Mouse (Mus musculus): ENCODE results near the gene Tfap4. TPM values are rescaled to one million over a fixed set of nuclear protein-coding genes. Genes with fewer than 3 reads are reported as not detected.

The Tfap4 gene
- polyA plus RNA-seq, 2 experiments = 19.6 to 29.9 TPM

DNA sequence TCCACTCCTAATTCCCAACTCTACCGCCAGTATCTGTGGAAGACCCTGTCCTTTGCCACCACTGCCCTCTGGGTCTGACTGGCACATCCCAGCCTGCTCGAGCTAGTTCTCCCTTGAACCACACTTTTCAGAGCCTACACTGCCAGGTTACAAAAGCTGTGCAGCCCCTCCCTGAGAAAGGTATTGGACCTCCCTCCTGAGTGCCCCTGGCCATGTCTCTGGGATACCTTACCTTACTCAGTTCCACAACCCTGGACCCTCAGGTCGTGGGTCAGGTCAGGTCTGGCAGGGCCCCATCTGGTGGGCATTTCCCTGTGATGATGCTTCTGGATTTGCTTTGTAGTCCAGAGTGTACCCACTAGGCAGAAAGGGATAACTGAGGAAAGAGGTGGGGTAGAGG, 40.0 kb upstream of the Tfap4 start:
- WGBS = 79% methylated on average over 3 of the region's 3 CpGs
- no peak overlapping the region for H3K27ac ChIP-seq (replicated peaks; ENCODE audit: low read depth, low read length)

DNA sequence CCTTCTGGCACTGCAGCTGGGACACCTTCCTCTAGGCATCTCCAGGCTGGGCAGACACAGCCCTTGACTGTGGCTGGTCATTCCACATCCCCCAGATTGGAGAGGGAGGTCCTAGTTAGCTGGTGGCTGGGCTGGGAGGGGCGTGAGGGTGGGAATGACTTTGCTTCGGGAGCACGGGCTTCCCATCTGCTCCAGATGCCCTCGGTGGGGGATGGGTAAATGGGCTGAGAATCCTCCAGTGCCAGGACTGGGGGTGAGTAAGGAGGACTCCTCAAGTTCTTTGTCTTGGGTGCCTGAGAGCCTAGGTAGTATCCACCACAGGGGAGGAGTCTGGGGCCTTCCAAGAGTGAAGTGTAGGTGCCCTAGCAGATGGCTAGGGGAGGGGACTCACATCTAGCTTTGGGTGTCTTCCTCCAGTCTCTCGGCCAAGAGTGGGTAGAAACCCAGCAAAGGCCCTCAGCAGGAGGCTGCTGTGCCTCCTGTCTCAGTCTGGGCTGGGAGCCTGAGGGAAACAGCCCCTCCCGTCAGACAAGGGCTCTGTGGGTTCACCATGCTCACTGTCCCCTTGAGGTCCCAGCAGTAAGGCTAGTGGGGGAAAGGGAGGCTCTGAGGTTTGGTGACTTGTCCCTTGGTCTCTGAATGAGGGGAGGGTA, 39.4 kb upstream of the Tfap4 start:
- Histone ChIP-seq H3K4me1 (ENCODE audit: control insufficient read depth, insufficient read depth, low read length) (peaks cover 69% of the 10 kb centered on the region), H3K9me3 (ENCODE audit: control insufficient read depth, low read length) (no peaks in the 10 kb centered on the region), H3K36me3 (ENCODE audit: control insufficient read depth, insufficient read depth, low read length) (0 out of 2 replicates have a peak, but pooled peaks cover 2% of the 10 kb centered on the region), H3K27ac (replicated peaks; ENCODE audit: low read depth, low read length) (0 out of 2 replicates have a peak overlapping the region, but pooled peaks have one; percentile 13), H3K4me3 (replicated peaks; ENCODE audit: low read length) (no peak overlapping the region), H3K27me3 (ENCODE audit: control insufficient read depth, insufficient read depth, low read length) (no peaks in the 10 kb centered on the region), H3K4me2 (replicated peaks; ENCODE audit: low read depth, low read length, severe bottlenecking) (peak overlapping the region; percentile 95), H3K9ac (ENCODE audit: low read depth, low read length, severe bottlenecking) (peak overlapping the region; percentile 31; the same call in 1 of the 2 replicates)
- no peak for TF ChIP-seq POLR2A (IDR thresholded peaks at IDR 0.05; ENCODE audit: borderline replicate concordance, extremely low read depth, insufficient read depth, insufficient read length)
- 27% methylated on average over 6 of the region's 6 CpGs for WGBS
- ATAC-seq (ENCODE audit: low FRiP score, low read depth) = no peak
- no peak for DNase-seq (ENCODE audit: low spot score)

More for the DNA sequence above, 40.0 kb upstream of the Tfap4 start:
- H3K4me3 ChIP-seq (replicated peaks; ENCODE audit: low read length) = no peak overlapping the region
- no peak for TF ChIP-seq POLR2A (IDR thresholded peaks at IDR 0.05; ENCODE audit: borderline replicate concordance, extremely low read depth, insufficient read depth, insufficient read length)
- no peak overlapping the region; the same call in 1 of the 2 replicates for H3K9ac ChIP-seq (ENCODE audit: low read depth, low read length, severe bottlenecking)
- DNase-seq (ENCODE audit: low spot score) (no peak), ATAC-seq (ENCODE audit: low FRiP score, low read depth) (no peak)
- peaks cover 75% of the 10 kb centered on the region for H3K4me1 ChIP-seq (ENCODE audit: control insufficient read depth, insufficient read depth, low read length)
- H3K9me3 ChIP-seq (ENCODE audit: control insufficient read depth, low read length) = no peaks in the 10 kb centered on the region
- 0 out of 2 replicates have a peak, but pooled peaks cover 2% of the 10 kb centered on the region for H3K36me3 ChIP-seq (ENCODE audit: control insufficient read depth, insufficient read depth, low read length)
- no peak overlapping the region for H3K4me2 ChIP-seq (replicated peaks; ENCODE audit: low read depth, low read length, severe bottlenecking)
- H3K27me3 ChIP-seq (ENCODE audit: control insufficient read depth, insufficient read depth, low read length) = no peaks in the 10 kb centered on the region

DNA sequence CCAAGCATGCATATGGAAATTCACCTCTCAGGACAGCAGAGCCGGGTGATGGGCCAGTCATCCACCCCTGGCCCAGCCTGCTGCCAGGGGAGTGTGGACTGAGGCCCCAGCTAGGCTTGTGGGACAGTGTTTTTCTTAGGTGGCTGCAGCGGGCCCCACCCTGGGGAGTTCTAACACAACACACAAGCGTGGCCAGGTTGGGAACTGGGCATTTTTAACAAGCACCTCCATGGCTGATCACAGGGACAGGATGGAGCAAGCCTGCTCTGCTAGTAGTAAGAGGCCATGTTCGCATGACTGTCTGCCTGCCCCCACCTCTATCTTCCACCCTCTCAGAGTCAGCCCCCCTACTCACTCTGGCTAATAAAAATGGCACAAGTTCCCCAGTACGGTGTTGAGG, 38.4 kb upstream of the Tfap4 start:
- ATAC-seq (ENCODE audit: low FRiP score, low read depth) (no peak), DNase-seq (ENCODE audit: low spot score) (no peak)
- peak overlapping the region; percentile 95; the same call in 1 of the 2 replicates for H3K4me2 ChIP-seq (replicated peaks; ENCODE audit: low read depth, low read length, severe bottlenecking)
- no peak for TF ChIP-seq POLR2A (IDR thresholded peaks at IDR 0.05; ENCODE audit: borderline replicate concordance, extremely low read depth, insufficient read depth, insufficient read length)
- peak overlapping the region; percentile 90 for H3K4me3 ChIP-seq (replicated peaks; ENCODE audit: low read length)
- WGBS = 33% methylated on average over 5 of the region's 5 CpGs
- no peaks in the 10 kb centered on the region for H3K9me3 ChIP-seq (ENCODE audit: control insufficient read depth, low read length)
- no peaks in the 10 kb centered on the region for H3K27me3 ChIP-seq (ENCODE audit: control insufficient read depth, insufficient read depth, low read length)
- 0 out of 2 replicates have a peak overlapping the region, but pooled peaks have one; percentile 21 for H3K9ac ChIP-seq (ENCODE audit: low read depth, low read length, severe bottlenecking)
- H3K27ac ChIP-seq (replicated peaks; ENCODE audit: low read depth, low read length) = no peak overlapping the region
- 0 out of 2 replicates have a peak, but pooled peaks cover 2% of the 10 kb centered on the region for H3K36me3 ChIP-seq (ENCODE audit: control insufficient read depth, insufficient read depth, low read length)
- H3K4me1 ChIP-seq (ENCODE audit: control insufficient read depth, insufficient read depth, low read length) = peaks cover 66% of the 10 kb centered on the region

DNA sequence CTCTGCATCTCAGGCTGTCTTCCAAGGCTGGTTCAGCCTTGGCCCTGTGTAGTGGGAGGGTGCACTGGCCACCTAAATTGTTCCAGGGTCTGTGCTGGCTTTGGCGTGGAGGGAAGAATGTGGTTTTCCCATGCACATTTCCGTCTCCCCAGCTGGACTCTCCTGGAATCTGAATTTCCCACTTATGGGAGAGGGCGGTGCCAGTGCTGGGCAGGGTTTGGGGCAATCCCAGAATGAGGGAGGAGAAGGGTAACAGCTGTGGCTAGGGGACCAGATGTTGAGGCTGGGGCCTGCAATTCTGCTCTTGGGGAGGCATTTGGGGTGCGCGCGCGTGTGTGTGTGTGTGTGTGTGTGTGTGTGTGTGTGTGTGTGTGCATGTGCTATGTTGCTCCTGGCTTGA, 37.6 kb upstream of the Tfap4 start:
- Histone ChIP-seq H3K9ac (ENCODE audit: low read depth, low read length, severe bottlenecking) (no peak overlapping the region), H3K36me3 (ENCODE audit: control insufficient read depth, insufficient read depth, low read length) (0 out of 2 replicates have a peak, but pooled peaks cover 2% of the 10 kb centered on the region), H3K4me1 (ENCODE audit: control insufficient read depth, insufficient read depth, low read length) (peaks cover 66% of the 10 kb centered on the region), H3K9me3 (ENCODE audit: control insufficient read depth, low read length) (no peaks in the 10 kb centered on the region), H3K4me2 (replicated peaks; ENCODE audit: low read depth, low read length, severe bottlenecking) (peak overlapping the region; percentile 95), H3K27me3 (ENCODE audit: control insufficient read depth, insufficient read depth, low read length) (no peaks in the 10 kb centered on the region), H3K27ac (replicated peaks; ENCODE audit: low read depth, low read length) (peak overlapping the region; percentile 50; the same call in 1 of the 2 replicates), H3K4me3 (replicated peaks; ENCODE audit: low read length) (peak overlapping the region; percentile 90)
- ATAC-seq (ENCODE audit: low FRiP score, low read depth) = no peak
- WGBS = 44% methylated on average over 3 of the region's 7 CpGs
- TF ChIP-seq POLR2A (IDR thresholded peaks at IDR 0.05; ENCODE audit: borderline replicate concordance, extremely low read depth, insufficient read depth, insufficient read length) = no peak
- peak; percentile 44 for DNase-seq (ENCODE audit: low spot score)

DNA sequence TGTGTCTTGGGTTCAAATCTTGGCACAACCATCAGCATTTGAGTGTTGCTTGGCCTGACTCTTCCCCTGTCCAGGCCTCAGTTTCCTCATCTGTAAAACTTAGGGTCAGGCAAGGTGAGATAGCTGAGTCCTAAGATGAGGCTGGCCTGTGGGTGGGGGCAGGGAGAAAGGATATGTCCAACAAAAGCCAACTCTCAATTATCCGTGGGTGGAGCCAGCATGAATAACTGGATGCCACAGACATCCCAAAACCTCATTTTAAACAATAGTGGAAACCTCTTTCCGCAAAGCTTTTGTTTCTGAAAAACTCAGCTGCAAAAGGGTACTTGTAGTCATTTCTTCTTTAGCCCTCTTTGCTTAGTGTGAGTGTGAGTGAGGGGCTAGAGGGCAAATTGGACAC, 37.2 kb upstream of the Tfap4 start:
- 0 out of 2 replicates have a peak overlapping the region, but pooled peaks have one; percentile 96 for H3K9ac ChIP-seq (ENCODE audit: low read depth, low read length, severe bottlenecking)
- H3K4me3 ChIP-seq (replicated peaks; ENCODE audit: low read length) = peak overlapping the region; percentile 90
- ATAC-seq (ENCODE audit: low FRiP score, low read depth) (no peak), DNase-seq (ENCODE audit: low spot score) (no peak)
- peaks cover 64% of the 10 kb centered on the region for H3K4me1 ChIP-seq (ENCODE audit: control insufficient read depth, insufficient read depth, low read length)
- 0 out of 2 replicates have a peak, but pooled peaks cover 4% of the 10 kb centered on the region for H3K36me3 ChIP-seq (ENCODE audit: control insufficient read depth, insufficient read depth, low read length)
- 57% methylated on average over 2 of the region's 2 CpGs for WGBS
- no peaks in the 10 kb centered on the region for H3K27me3 ChIP-seq (ENCODE audit: control insufficient read depth, insufficient read depth, low read length)
- H3K9me3 ChIP-seq (ENCODE audit: control insufficient read depth, low read length) = no peaks in the 10 kb centered on the region
- peak overlapping the region; percentile 50; the same call in 1 of the 2 replicates for H3K27ac ChIP-seq (replicated peaks; ENCODE audit: low read depth, low read length)
- TF ChIP-seq POLR2A (IDR thresholded peaks at IDR 0.05; ENCODE audit: borderline replicate concordance, extremely low read depth, insufficient read depth, insufficient read length) = no peak
- peak overlapping the region; percentile 95 for H3K4me2 ChIP-seq (replicated peaks; ENCODE audit: low read depth, low read length, severe bottlenecking)

Measured in limb, embryonic 14.5 days (tissue).